Mouse (Mus musculus) frontal cortex, postnatal 36 days (tissue): ENCODE measurements around the gene Cbfa2t3.
A peak's percentile ranks its signal among the peaks of the same experiment; 100 is the strongest.

Experiments
- DNase-seq, 2 experiments: peaks; one replicate each; pipeline ENCODE4 v3.0.0; 2022; ENCODE audit warnings: low spot score in 2 of 2

Gene Cbfa2t3

DNA sequence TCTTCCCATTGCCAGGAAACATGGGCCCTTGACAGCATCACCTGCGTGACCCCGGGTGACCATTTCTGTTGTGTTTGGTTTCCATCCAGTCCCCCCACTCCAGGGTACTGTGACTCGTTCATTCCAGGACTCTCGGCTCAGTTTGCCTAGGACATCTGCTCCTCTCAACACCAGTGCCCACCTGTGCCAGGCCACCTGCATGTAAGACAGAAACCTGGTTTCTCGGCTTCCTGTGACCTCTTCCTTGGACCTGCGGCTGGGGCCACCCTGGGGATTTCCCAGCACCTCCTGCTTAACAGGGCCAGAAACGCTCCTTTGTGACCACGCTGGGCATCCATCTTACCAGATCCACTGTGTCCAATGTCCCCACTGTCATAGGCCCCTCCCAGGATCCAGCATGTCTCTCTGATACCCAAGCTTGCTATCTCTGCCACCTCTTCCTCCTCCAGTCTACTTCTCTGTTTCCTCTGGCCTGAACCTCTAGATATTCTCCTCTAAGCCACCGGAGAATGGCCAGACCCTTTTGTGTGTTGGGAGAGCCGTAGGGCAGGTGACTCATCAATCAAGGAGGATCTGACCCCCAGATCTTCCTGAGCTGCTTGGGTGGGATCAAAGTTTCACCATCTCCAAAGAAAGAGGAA is 19.1 kb upstream of the Cbfa2t3 start:
- DNase-seq: no peak

DNA sequence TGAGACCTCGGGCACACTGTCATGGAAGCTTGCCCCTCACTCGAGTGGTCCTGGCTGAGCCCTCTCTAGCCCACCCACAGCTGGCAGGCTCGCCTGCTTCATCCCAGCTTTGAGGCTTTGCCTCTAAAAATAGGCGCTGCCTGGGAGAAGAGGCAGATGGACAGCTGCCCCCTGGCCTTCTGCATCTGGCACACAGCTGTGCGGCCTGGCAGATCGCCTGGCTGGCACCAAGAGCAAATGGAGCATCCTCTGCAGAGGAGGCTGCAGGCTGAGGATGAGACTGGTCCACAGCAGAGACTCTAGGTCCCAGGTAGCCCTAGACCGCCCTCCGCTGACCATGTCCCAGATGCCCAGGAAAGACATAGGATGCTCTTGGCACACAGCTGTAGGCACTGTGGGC is 17.7 kb upstream of the Cbfa2t3 start:
- no peak for DNase-seq

GRCm38 (mm10) chr8:122713157-122713518 is 14.2 kb upstream of the Cbfa2t3 start:
- DNase-seq: no peak

DNA sequence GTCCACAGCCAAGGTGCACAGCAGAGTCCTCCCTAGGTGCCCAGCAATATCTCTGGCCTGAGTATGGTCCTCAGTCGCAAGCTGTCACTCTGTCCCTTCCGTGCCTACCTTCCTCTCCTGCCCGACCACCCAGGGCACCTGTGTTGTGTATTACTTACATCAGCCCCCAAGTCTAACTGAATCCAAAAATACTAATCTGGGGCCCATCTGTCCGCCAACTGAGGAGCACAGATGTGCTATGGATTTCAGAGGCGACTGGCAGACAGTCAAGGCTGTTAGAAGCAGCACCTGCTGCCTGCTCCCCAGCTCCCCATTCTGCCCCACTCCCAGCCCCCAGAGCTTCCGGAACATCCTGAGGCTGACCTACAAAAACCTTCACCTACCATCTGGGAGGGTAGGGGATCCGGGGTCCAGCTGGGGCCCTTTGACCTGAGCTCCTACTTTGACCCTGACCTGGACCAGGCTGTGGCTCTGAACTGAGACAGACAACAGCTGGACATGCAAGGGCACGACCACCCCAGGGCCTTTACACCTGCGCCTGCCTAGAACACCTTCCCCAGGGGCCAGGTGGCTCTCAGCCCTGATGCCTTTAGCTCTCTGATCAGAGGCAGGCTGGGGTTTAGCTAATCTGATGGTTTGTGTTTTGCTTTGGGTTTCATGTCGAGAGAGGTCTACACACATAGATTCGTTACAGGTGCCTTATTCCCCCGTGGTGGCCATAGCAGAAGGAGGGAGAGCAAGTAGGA is 13.7 kb upstream of the Cbfa2t3 start:
- DNase-seq: peak in 1 of 2 experiments; percentile 22

DNA sequence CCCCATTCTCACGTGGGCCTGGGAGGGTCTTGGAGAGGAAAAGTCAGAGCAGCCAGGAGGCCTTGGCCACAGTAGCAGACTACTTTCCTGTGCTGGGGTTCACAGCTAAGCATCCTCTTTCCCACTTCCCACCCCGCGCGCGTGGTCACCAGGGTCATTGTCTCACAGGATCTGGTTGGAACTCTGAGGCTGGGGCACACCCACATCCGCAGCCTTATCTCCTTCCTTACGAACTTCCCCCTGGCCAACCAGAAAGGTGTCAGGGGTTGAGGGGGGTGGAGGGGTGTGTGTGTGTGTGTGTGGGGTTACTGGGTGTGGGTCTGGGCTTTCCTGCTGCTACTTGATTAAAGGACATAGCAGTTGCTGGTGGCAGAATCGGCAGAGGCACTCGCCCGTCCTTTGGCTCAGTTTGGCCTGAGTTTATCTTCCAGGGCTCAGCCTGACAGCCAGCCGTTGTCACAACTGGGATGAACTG is 13.0 kb upstream of the Cbfa2t3 start:
- no peak for DNase-seq

DNA sequence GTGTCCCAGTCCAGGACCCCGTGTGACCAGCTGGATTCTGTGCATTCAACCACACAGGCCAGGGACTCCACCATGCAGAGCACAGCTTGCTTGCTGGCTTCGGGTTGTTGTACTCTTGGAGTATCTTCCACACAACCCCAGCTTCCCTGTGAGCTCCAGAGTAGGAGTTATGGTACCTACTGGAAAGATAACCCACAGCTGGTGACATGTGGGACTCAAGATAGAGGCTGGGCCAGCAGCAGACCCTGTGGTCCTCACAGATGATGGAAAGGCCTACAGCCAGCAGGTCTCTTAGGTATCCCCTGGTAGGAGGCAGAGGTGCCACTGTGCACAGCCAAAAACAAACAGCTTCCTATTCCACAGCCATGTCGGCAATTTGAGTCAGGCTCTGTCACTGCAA is 12.6 kb upstream of the Cbfa2t3 start:
- no peak for DNase-seq

GRCm38 (mm10) chr8:122709340-122710111 is 10.6 kb upstream of the Cbfa2t3 start:
- peak; percentile 18 to 40 for DNase-seq

GRCm38 (mm10) chr8:122707184-122707583 is 8.3 kb upstream of the Cbfa2t3 start:
- no peak for DNase-seq

DNA sequence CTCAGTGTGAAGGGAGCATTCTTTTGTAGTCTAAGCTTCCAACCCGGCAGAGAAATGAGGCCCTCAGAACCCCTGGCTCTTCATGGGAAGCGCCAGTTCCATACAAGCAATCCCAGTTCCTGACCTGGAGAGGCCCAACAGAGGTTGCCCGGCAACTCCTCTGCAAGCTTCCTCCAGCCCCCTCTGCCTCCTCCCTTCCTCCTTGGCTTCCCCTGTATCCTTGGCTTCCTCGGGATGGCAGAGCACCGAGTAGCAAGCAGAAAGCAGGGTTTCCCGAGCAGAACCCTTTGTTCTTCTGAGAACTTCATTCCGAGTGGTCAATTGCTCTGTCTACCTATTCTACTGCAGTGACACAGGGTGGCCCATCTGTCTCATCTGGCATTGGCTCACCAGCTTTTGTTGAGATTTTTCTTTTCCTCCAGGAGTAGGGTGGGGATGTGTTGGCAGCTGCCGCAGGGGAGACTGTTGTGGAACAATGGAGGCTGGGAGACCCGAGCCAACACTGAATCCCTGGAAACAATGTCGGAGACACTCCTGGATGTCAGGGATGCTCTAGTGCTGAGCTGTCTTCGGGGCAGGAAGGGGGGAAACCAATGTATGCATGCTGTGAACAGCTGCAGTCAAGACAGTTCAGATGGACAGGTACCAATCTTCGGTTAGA is 7.1 kb upstream of the Cbfa2t3 start:
- DNase-seq: no peak

DNA sequence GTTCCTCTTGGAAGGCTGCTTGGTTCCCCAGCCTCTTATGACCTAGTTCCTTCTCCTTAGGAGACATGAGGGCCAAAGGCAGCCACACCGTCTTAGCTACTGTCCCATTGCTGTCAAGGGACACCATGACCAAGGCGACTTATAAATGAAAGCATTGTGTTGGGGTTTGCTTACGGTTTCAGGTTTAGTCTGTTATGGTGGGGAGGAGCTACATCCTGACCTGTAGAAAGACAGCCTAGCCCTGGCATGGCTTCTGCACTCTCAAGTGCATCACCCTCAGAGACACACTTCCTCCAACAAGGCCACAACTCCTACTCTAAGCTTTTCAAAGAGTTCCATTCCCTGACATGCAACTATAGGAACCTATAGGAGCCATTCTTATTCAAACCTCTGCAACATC is 5.7 kb upstream of the Cbfa2t3 start:
- no peak for DNase-seq

DNA sequence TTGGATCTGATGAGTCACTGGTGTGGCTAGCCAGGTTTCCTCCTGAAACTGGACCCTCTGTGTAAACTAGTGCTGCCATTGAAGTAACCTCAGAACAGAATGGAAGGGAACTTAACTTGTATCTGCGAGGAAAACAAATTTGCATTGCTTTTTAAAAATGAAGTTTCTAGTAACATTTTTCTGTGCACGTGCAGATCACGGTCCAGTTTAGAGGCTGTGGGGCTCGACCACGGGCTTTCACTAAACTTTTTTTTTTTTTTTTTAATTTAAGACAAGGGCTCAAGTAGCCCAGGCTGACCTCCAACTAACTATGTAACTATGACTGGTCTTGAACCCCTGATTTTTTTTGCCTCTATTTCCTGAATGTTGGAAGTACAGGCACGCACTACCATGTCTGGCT is 4.0 kb upstream of the Cbfa2t3 start:
- DNase-seq: no peak

- DNase-seq: no peak
These were observed 3.5 kb upstream of the Cbfa2t3 start for GRCm38 (mm10) chr8:122702301-122702941.

DNA sequence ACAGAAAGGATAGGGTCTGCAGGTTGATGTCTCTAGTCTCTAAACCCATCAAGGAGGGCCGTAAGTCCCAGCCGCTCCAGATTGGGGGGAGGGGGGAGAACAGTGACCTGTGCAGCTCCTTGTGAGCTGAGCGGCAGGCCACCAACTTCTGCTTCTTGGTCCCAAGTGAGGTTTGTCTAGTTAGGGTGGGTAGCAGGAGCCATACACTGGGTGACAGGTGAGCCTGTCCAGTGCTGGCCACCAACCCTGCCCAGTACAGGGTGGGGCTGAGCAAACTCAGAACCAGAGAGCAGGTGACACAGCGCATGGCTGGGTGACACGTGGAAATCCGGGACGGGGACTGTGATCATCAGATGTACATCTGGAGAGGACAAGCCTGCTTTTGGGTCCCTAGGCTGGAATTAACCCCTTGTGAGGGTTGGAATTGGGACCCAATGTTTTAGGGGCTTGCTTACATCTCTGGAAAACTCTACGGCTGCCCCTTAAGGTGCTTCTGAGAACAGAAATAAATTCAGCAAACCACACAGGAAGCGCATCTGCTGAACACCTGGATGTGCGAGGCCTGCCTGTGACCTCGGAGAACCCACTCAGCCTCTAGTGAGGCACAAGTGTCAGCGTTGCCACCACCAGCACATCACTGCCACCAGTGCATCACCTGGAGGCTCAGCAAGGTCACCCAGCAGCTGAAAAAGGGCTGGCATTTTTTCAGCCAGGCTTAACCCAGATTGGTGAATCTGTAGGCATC is 2.7 kb upstream of the Cbfa2t3 start:
- DNase-seq: no peak

DNA sequence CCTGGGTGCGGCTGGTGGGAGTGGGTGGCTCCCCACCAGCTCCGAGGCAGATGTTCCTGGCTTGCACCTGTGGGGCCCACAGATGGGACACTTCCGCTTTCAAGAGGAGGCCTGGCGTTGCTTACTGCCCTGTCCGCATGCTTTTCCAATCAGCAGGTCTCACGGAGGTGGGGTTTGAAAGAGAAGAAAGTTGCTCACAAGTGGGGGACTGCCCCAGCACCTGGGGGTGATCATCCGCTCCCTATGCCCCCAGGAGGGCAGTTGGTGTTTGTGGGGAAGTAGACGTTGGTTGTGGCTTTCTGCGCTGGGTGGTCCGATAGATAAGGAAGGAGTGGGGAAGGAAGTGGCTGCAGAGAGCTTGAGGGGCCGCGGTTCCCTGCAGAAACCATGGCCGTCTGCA is 1.7 kb upstream of the Cbfa2t3 start:
- DNase-seq: no peak

DNA sequence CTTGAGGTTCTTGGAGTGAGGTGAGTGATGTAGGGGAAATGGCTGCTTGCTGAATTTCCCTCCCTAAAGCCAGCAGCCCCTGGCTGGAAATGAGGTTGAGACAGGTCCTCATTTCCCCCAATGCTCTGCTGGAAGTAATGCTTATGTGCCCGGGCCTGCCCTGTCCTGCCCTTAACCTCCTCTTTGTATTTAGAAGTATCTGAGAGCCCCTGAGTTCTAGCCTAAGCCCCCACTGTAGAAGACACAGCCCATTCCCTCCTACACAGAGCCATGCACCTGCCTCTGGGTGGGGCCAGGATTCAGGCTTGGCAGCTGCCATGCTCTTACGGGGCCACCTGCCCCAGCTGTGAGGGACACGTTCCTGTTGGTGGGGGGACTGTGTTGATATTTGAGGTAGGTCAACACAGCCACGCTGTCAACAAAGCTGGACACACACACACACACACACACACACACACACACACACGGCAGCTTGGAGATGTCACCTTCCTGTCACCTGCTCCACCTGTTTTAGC is 598 bp downstream of the Cbfa2t3 start:
- DNase-seq: no peak

DNA sequence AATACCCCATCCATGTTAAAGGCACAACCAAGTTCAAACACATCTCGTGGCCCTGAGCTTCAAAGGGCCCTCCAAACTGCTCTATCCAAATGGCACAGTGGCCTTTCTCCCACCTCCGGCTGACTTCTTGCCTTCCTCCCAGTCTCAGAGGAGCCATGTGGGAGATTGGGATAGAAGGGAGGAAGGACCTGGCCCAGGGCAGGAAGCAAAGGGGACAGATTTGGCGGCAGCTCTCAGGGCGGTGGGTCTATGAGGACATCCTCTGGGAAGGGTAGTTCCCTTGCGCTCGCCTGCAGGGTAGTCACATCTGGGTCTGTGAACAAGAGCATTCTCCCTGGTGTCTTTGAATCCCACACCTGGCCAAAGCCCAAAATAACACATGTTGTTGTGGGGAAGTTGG is 1.3 kb downstream of the Cbfa2t3 start:
- DNase-seq: no peak

- DNase-seq: peak in 1 of 2 experiments; percentile 52
These were observed 1.7 kb downstream of the Cbfa2t3 start for GRCm38 (mm10) chr8:122697181-122697581.

GRCm38 (mm10) chr8:122695438-122696042 is 3.4 kb downstream of the Cbfa2t3 start:
- DNase-seq: peak; percentile 36 to 50

GRCm38 (mm10) chr8:122692152-122692551 is 6.8 kb downstream of the Cbfa2t3 start:
- no peak for DNase-seq

GRCm38 (mm10) chr8:122691018-122691417 is 7.9 kb downstream of the Cbfa2t3 start:
- DNase-seq: peak in 1 of 2 experiments; percentile 16
